Mouse (Mus musculus) ES-E14 (cell line): Measurements from ENCODE around the gene 1810055G02Rik. TPM values are rescaled to one million over a fixed set of nuclear protein-coding genes. Genes with fewer than 3 reads are reported as not detected.

Source experiments
- DNase-seq: peaks from one replicate; pipeline ENCODE4 v3.0.0-alpha.2; 2013; ENCODE audit warnings: low read depth, low spot score
- H3K27ac ChIP-seq: 2 replicates; pipeline ENCODE4 v1.5.1; 2012; ENCODE audit warnings: low read depth, mild to moderate bottlenecking, low read length, moderate library complexity, mixed read lengths; ENCODE audit not compliant: poor library complexity, insufficient read depth, severe bottlenecking
- H3K36me3 ChIP-seq: 2 replicates; pipeline ENCODE4 v1.6.1; 2012; ENCODE audit warnings: mild to moderate bottlenecking, low read length, moderate library complexity, mixed read lengths; ENCODE audit not compliant: control insufficient read depth, poor library complexity, insufficient read depth, severe bottlenecking
- H3K4me1 ChIP-seq, 2 experiments: fragments of 150-350 bp in 1 of 2; sonication (generic) in 1 of 2; 2 replicates each; pipeline ENCODE4 v1.6.1; 2012; ENCODE audit warnings: low read length in 2 of 2, mild to moderate bottlenecking in 1 of 2, mixed read lengths in 1 of 2; ENCODE audit not compliant: control insufficient read depth in 2 of 2, insufficient read depth in 2 of 2, poor library complexity in 1 of 2
- H3K4me3 ChIP-seq, 2 experiments: fragments of 150-350 bp in 1 of 2; sonication (generic) in 1 of 2; 2 replicates each; pipeline ENCODE4 v1.5.1; 2012; ENCODE audit warnings: low read length in 2 of 2, low read depth in 1 of 2, mild to moderate bottlenecking in 1 of 2, mixed read lengths in 1 of 2; ENCODE audit not compliant: insufficient read depth in 1 of 2, poor library complexity in 1 of 2, severe bottlenecking in 1 of 2
- H3K9ac ChIP-seq: 2 replicates; pipeline ENCODE4 v1.6.1; 2012; ENCODE audit warnings: low read depth, mild to moderate bottlenecking, low read length, mixed read lengths; ENCODE audit not compliant: poor library complexity, insufficient read depth, severe bottlenecking
- H3K9me3 ChIP-seq: fragments of 150-350 bp; sonication (generic); 2 replicates; pipeline ENCODE4 v1.6.1; 2012; ENCODE audit warnings: low read depth, mild to moderate bottlenecking, low read length; ENCODE audit not compliant: control insufficient read depth, insufficient read depth
- CHD2 ChIP-seq: IDR thresholded peaks from 2 replicates; pipeline ENCODE4 v1.6.1; 2014; ENCODE audit warnings: mild to moderate bottlenecking, low read depth, low read length, inconsistent platforms
- HCFC1 ChIP-seq: IDR thresholded peaks from 2 replicates; pipeline ENCODE4 v1.6.1; 2012; ENCODE audit warnings: low read length, inconsistent platforms, borderline replicate concordance; ENCODE audit not compliant: insufficient read depth
- MAFK ChIP-seq: IDR thresholded peaks from 2 replicates; pipeline ENCODE4 v1.6.1; 2014; ENCODE audit warnings: mild to moderate bottlenecking, low read depth, low read length, inconsistent platforms; ENCODE audit not compliant: insufficient read depth
- ZC3H11A ChIP-seq: IDR thresholded peaks from 2 replicates; pipeline ENCODE4 v1.6.1; 2012; ENCODE audit warnings: low read depth, mild to moderate bottlenecking, inconsistent platforms, low read length, borderline replicate concordance
- ZNF384 ChIP-seq: IDR thresholded peaks from 2 replicates; pipeline ENCODE4 v1.6.1; 2012; ENCODE audit warnings: low read depth, low read length, inconsistent platforms
- in situ Hi-C, 2 experiments: fragments of 600-800 bp; cut with MboI; formaldehyde crosslinking; loops; one replicate each; pipeline ENCODE4 v1.15.1; 2025; ENCODE audit warnings: low sequenced_read_pairs in 2 of 2, inconsistent platforms in 1 of 2; ENCODE audit not compliant: unreplicated experiment in 2 of 2
- total RNA-seq: library from RNA; depleted of rRNA; stranded (reverse); fragments of 300-350 nt; gene quantifications from 2 replicates; pipeline ENCODE4 v1.2.3, GENCODE M21; 2012

1810055G02Rik gene
- total RNA-seq, 1 experiment: 31.4 TPM

DNA sequence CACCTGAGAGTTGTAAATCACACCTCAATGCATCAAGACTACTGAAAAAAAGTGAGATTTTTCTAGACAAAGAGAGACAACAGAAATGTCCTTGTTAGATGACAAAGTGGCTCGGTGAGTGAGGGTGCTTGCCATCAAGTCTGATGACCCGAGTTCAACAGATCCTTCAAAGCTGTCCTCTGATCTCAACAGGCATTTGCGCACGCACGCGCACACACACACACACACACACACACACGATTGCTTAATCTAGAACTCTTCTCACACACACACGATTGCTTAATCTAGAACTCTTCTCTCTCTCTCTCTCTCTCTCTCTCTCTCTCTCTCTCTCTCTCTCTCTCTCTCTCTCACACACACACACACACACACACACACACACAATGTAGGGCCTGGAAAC lies 12.1 kb upstream of the 1810055G02Rik start:
- in situ Hi-C loops: no loop called here
- no peak overlapping the region for H3K9ac ChIP-seq
- no peak overlapping the region for H3K27ac ChIP-seq
- no peak for TF ChIP-seq HCFC1
- peaks cover 2 to 9% of the 10 kb centered on the region in 2 experiments; a peak in 2 of 4 replicates for H3K4me1 ChIP-seq
- H3K36me3 ChIP-seq: no peaks in the 10 kb centered on the region
- no peaks in the 10 kb centered on the region for H3K9me3 ChIP-seq
- DNase-seq: no peak
- no peak overlapping the region for H3K4me3 ChIP-seq

DNA sequence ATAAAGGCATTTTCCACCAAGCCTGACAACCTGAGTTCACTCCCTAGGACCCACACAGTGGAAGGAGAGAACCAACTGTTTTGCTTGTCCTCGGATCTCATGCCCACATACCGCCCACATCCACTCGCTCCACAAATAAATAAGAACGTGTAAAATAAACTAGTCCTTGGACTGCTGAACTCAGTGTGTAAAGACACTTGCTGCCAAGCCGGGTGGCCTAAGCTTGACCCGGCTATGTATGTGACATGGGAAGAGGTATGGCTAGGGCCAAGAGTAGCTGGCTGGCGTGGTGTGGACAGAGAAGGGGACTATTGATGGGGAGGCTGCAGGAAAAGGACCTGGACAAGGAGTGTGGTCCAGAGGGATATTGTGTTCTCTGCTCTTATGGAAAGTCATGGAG lies 10.1 kb upstream of the 1810055G02Rik start:
- TF ChIP-seq CHD2 (no peak), MAFK (no peak), HCFC1 (no peak), ZNF384 (no peak), ZC3H11A (no peak)

DNA sequence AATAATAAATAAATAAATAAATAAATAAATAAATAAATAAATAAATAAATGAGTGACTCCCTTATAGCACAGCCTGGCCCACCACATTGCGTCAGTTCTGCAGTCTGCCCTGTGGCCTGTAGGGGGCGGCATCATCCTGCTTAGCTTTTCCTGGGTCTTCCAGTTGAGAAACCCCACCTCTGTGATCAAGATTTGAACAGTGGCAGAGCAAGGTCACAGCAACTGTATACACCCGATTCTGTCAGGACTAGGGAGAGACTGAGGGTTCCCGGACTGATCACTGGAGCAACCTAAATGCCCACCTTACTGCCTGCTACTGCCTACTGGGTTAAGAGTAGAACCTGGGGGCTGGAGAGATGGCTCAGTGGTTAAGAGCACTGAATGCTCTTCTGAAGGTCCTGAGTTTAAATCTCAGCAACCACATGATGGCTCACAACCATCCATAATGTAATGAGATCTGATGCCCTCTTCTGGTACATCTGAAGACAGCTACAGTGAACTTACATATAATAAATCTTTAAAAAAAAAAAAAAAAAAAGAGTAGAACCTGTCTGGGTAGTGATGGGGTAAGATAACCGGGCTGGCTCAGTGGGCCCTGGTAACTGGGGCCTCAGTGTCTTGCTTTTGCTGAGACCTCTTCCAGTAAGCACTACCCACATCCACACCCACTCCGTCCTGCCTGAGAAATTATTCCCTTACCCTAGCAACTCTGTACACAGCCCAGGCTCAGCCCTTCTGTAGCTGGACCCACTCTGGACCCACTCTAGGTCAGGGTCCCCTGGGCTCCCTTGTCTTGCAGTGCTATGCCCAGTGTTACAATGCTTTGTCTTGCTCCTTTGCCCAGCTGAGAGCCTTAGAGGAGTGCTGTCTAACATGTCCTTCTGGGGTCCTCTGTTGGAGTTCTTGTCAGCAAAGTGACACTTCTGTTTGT lies 8.3 kb upstream of the 1810055G02Rik start:
- no peak for TF ChIP-seq HCFC1
- TF ChIP-seq ZC3H11A: peak; percentile 67; the same call in 1 of the 2 replicates
- no peak for TF ChIP-seq ZNF384
- Histone ChIP-seq H3K9ac (0 out of 2 replicates have a peak overlapping the region, but pooled peaks have one; percentile 46), H3K27ac (no peak overlapping the region), H3K36me3 (no peaks in the 10 kb centered on the region), H3K4me1 (peaks cover 0 to 5% of the 10 kb centered on the region in 2 experiments; a peak in 1 of 4 replicates), H3K4me3 (no peak overlapping the region), H3K9me3 (no peaks in the 10 kb centered on the region)
- peak; percentile 79 for DNase-seq
- in situ Hi-C loops: no loop called here

More for the DNA sequence above, 10.1 kb upstream of the 1810055G02Rik start:
- Histone ChIP-seq H3K9me3 (no peaks in the 10 kb centered on the region), H3K36me3 (no peaks in the 10 kb centered on the region), H3K27ac (no peak overlapping the region), H3K4me3 (no peak overlapping the region), H3K4me1 (peaks cover 0 to 5% of the 10 kb centered on the region in 2 experiments; a peak in 1 of 4 replicates), H3K9ac (no peak overlapping the region)
- in situ Hi-C loops: no loop called here
- DNase-seq: no peak

DNA sequence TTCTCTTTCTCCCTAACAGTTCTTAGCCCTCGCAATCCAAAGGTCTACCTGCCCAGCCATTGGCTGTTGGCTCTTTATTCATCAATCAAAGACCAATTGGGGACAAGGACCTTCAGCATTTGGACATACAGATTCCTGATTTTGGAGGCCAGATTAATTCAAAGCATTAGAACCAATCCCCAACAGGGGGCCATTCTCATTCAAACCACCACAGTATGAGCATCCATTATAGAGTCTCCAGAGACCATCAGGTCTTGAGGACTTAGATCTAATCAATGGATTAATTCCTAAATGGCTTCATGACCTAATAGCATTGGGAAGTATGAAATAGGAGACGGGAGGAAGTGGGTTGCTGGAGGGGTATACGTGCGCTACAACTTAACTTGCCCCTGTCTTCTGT lies 5.6 kb upstream of the 1810055G02Rik start:
- in situ Hi-C loops: no loop called here
- DNase-seq: no peak

More for the DNA sequence above, 5.6 kb upstream of the 1810055G02Rik start:
- Histone ChIP-seq H3K4me3 (no peak overlapping the region), H3K36me3 (no peaks in the 10 kb centered on the region), H3K27ac (no peak overlapping the region), H3K4me1 (peaks cover 0 to 5% of the 10 kb centered on the region in 2 experiments; a peak in 3 of 4 replicates), H3K9ac (no peak overlapping the region), H3K9me3 (no peaks in the 10 kb centered on the region)
- no peak for TF ChIP-seq ZNF384
- no peak for TF ChIP-seq CHD2
- no peak for TF ChIP-seq HCFC1
- no peak for TF ChIP-seq MAFK
- no peak for TF ChIP-seq ZC3H11A
